Mouse (Mus musculus) stomach, adult 2 months (tissue): ENCODE data around the gene Zfp81. TPM values are rescaled to one million over a fixed set of nuclear protein-coding genes. Genes with fewer than 3 reads are reported as not detected.

Experiments
- polyA plus RNA-seq: library from polyadenylated mRNA; depleted of rRNA; stranded (reverse); fragments of >200 nt; gene quantifications from 2 replicates; pipeline ENCODE4 v1.2.3, GENCODE M21; 2012; rRNA removed

Gene Zfp81
- 0.04 and 0.08 TPM in 2 replicates for polyA plus RNA-seq

DNA sequence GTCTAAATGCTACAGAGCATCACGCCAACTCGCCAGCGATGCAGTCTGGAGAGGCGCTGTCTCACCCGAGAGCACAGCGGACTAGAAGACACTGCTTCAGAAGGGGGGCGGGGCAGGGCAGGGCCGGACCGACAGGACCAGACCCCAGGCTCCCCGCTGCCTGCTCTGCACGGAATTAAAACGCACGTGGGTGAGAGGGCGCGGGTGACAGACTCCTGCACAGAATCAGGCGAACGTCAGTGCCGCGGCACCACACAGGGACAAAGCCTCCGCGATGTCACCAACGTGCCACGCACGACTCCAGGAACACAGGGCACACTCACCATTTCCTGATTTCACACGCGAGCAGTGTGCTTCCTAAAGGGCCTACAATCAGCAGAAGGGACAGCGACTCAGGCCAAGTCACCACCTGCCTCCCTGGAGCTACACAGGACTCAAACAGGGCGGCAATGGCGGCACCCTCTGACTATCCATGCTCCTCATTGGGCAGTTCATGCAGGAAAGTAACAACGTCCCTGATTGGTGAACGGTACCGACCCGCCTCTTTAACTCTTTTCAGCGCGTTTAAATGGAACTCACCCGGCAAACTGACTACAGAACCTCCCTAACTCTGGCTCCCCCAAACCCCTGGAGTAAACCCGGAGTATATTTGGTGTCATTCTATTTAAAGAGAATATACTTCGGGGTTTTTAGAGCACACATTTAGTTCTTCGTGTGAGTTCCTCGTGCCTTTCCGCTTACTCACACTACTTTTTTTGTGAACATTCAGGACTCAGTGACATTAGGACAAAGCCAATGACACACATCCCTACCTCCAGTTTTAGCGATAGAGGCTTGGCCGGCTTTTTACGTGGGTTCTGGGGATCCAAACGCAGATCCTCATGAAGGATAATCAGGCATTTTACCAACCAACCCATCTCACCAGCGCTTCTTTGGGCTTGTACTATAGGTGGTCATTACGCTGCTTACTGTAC lies at the start of gene Zfp81:
Gene Zfp81 (minus strand): TSS at position 468 of the 974 bp plus-strand sequence.

DNA sequence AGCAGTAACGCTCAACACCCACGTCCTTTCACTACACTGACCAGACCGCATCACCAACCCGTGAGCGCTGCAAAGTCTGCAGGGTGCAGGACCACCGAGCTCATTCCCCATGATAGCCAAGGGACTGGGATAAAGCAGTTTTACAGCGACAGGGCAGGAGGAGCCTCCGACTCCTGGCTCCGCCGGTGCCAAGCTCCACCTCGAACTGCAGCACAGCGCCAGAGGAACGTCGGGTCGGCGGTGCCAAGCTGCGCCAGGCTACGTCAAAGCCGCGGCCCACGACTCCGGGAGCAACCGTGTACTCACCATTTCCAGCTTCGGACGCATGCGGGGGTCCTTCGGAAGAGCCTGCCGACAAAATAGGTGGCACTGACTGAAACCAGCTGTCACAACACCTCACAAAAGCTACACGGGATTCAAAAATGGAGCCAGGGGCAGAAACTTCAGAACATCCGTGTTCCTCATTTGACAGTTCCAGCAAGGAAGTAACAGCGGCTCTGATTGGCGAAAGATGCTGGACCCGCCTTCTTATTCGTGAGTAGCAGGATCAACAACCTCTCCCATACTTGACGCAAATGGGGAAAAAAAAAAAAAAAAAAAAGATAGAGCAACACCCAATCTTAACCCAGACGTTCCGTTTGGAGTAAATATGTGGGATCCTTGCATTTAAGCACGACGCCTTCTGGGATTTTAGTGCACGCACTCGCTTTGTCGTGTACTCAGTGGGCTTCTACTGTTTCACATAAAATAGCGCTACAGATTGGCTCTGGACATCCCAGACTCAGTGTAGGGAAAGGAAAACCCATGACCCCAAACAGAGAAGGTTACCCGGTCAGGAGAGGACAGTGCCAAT lies 35.7 kb upstream of the Zfp81 start, which contains the start of gene Zfp101:
Gene Zfp101 (minus strand): TSS at position 460 of the 853 bp plus-strand sequence.

DNA sequence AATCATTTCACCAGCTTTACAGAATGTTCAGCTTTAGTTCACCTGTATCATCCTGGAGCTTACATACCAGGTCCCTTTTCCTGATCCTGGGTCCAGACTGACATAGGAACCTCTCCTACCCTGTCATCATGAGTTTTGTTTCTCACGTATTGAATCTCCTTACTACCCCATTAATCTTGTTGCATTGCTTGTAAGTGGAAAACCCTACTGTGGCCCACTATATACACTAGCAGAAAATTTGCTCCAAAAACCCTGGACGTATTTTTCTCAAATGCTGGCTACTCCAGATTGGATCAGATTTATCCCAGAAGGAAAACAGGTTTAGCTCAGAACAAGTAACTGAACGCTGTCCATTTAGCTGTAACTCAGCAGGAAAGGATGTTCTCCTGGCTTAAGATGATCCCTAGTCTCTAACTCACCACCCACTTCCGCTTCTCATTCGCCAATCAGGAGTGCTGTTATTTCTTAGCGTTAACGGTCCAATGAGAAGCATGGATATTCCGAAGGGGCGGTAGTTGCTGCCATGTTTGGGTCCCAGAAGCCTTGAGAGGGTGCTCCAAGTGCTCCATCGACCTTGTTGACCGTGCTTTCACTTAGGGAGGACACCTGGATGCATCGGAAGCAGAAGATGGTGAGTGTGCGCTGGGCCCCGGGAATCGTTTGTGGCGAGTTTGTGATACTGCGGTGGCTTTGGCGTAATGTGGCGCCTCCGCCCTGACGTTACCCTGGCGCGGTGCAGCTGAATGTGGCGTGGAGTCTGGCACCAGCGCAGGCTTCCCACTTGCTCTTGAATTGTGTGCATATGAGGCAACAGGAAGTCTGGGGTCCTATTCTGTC lies 69.4 kb downstream of the Zfp81 start, which contains the start of gene Zfp955b:
Gene Zfp955b (plus strand): TSS at position 506 of the 837 bp plus-strand sequence.

Other genes starting within 250 kb of the Zfp81 start
- gene Morc2b, start 219.2 kb downstream of the Zfp81 start, polyA plus RNA-seq = not detected in 2 replicates
- not detected in 2 replicates for gene Olfr55, start 190.4 kb downstream of the Zfp81 start, polyA plus RNA-seq
- gene Olfr239, start 167.6 kb downstream of the Zfp81 start, polyA plus RNA-seq = not detected in 2 replicates
- gene Olfr1564, start 137.2 kb downstream of the Zfp81 start, polyA plus RNA-seq = not detected in 2 replicates
- gene Zfp955a, start 103.7 kb downstream of the Zfp81 start, polyA plus RNA-seq = 0.02 and 0.05 TPM in 2 replicates
- gene Olfr63, start 94.2 kb downstream of the Zfp81 start, polyA plus RNA-seq = not detected in 2 replicates
- 0.16 and 0.42 TPM in 2 replicates for gene Zfp955b, start 69.3 kb downstream of the Zfp81 start, polyA plus RNA-seq
- gene Zfp101, start 35.8 kb upstream of the Zfp81 start, polyA plus RNA-seq = 0.22 and 0.28 TPM in 2 replicates
- gene Actl9, start 74.0 kb upstream of the Zfp81 start, polyA plus RNA-seq = 0.19 and 0.47 TPM in 2 replicates
- 19.4 and 23.0 TPM in 2 replicates for gene Adamts10, start 165.3 kb upstream of the Zfp81 start, polyA plus RNA-seq
- 1.1 and 1.2 TPM in 2 replicates for gene Myo1f, start 196.8 kb upstream of the Zfp81 start, polyA plus RNA-seq